Mouse (Mus musculus) heart, postnatal 25 days (tissue): ENCODE measurements at regions not wholly inside any gene's neighbourhood (a gene's known extent, or its start where the extent isn't known, plus 50 kb on each side); places are given as distances from the start of the nearest gene placed in this dataset.
A peak's percentile ranks its signal among the peaks of the same experiment; 100 is the strongest.

ENCODE experiments used
- DNase-seq: peaks from one replicate; pipeline ENCODE4 v3.0.0; 2022; ENCODE audit warnings: low spot score
- intact Hi-C: fragments of 180-260 bp; cut with DNase I; formaldehyde crosslinking; loops from one replicate; pipeline ENCODE4 v1.15.1; 2025

GRCm38 (mm10) chr2:12026220-12026619 is 248.5 kb downstream of the Ankrd16 start:
- intact Hi-C loops, result no loop called here

GRCm38 (mm10) chr2:12033518-12034322 is 256.0 kb downstream of the Ankrd16 start:
- intact Hi-C loops, result no loop called here
- peak; percentile 7 for DNase-seq

More at GRCm38 (mm10) chr2:12026220-12026619, 248.5 kb downstream of the Ankrd16 start:
- no peak for DNase-seq

- no peak for DNase-seq
- intact Hi-C loops, result no loop called here
These were observed 256.6 kb downstream of the Ankrd16 start for GRCm38 (mm10) chr2:12034323-12034585.

- intact Hi-C loops, result loop anchor here (5.0 kb wide), 1 partner anchor 338 kb away; no protein-coding TSS in a partner anchor
- DNase-seq, result no peak
These were observed 252.3 kb downstream of the Itga8 start for GRCm38 (mm10) chr2:12049386-12049785.

GRCm38 (mm10) chr2:12049972-12050371 is 251.8 kb downstream of the Itga8 start:
- DNase-seq, result no peak
- intact Hi-C loops, result loop anchor here (5.0 kb wide), 2 partner anchors 252 to 337 kb away; partner anchors contain the start of gene Itga8

GRCm38 (mm10) chr2:12053404-12054164 is 248.1 kb downstream of the Itga8 start:
- no peak for DNase-seq
- intact Hi-C loops, result loop anchor here (5.0 kb wide), 1 partner anchor 249 kb away; the partner anchor contains the start of gene Itga8

- DNase-seq, result no peak
- intact Hi-C loops, result loop anchor here (5.0 kb wide), 1 partner anchor 248 kb away; the partner anchor contains the start of gene Itga8
These were observed 247.6 kb downstream of the Itga8 start for GRCm38 (mm10) chr2:12054165-12054500.
